Mouse (Mus musculus): ENCODE results near the gene D6Wsu163e. TPM values are rescaled to one million over a fixed set of nuclear protein-coding genes. Genes with fewer than 3 reads are reported as not detected.

Gene D6Wsu163e
- 10 to 100 TPM; 13.5 to 20.9 TPM for polyA plus RNA-seq (2017; shearing (Covaris generic))

GRCm38 (mm10) chr6:126939487-126940171 is at the start of gene D6Wsu163e, which contains the start of gene Rad51ap1:
D6Wsu163e (plus strand) TSS chr6:126939962.
Rad51ap1 (minus strand) TSS chr6:126939587.

GRCm38 (mm10) chr6:126921111-126921881 is 18.5 kb upstream of the D6Wsu163e start, which contains the start of gene Dyrk4:
Dyrk4 (minus strand) TSS chr6:126921839.

GRCm38 (mm10) chr6:127014906-127015770 is 75.4 kb downstream of the D6Wsu163e start, which contains the start of gene Fgf6:
Fgf6 (plus strand) TSS chr6:127015586.

Other genes starting within 250 kb of the D6Wsu163e start
- not detected for gene Kcna6, start 199.3 kb upstream of the D6Wsu163e start, polyA plus RNA-seq (2017; shearing (Covaris generic))
- 100 to 1,000 TPM; 138 to 140 TPM for gene Ndufa9, start 90.8 kb upstream of the D6Wsu163e start, polyA plus RNA-seq (2017; shearing (Covaris generic))
- gene Akap3, start 86.9 kb upstream of the D6Wsu163e start, polyA plus RNA-seq (2017; shearing (Covaris generic)): under 1 TPM; 0.05 to 0.40 TPM
- gene Dyrk4, start 18.1 kb upstream of the D6Wsu163e start, polyA plus RNA-seq (2017; shearing (Covaris generic)): under 1 TPM; 0.20 to 0.50 TPM
- gene Rad51ap1, start 375 bp upstream of the D6Wsu163e start, polyA plus RNA-seq (2017; shearing (Covaris generic)): 10 to 100 TPM in 1 of 2 experiments, 1 to 10 TPM in 1; 2.5 to 11.4 TPM
- gene Fgf6, start 75.6 kb downstream of the D6Wsu163e start, polyA plus RNA-seq (2017; shearing (Covaris generic)): not detected
- gene Fgf23, start 132.9 kb downstream of the D6Wsu163e start, polyA plus RNA-seq (2017; shearing (Covaris generic)): under 1 TPM in 1 of 2 experiments, not detected in 1; 0.34 TPM
- 10 to 100 TPM in 1 of 2 experiments, 1 to 10 TPM in 1; 7.2 to 11.3 TPM for gene Tigar, start 169.6 kb downstream of the D6Wsu163e start, polyA plus RNA-seq (2017; shearing (Covaris generic))
- 1,000 to 10,000 TPM; 1,085 to 1,259 TPM for gene Ccnd2, start 212.2 kb downstream of the D6Wsu163e start, polyA plus RNA-seq (2017; shearing (Covaris generic))